Mouse (Mus musculus) megakaryocyte, embryonic 14.5 days (primary cell): ENCODE measurements around the gene Slc4a1ap. TPM values are rescaled to one million over a fixed set of nuclear protein-coding genes. Genes with fewer than 3 reads are reported as not detected.
"Not testable (repeated sequence)": the region's sequence is repeated elsewhere in the genome, so short reads cannot be mapped to it uniquely, and the experiment has no call there.

Experiments
- H3K27me3 ChIP-seq: replicated peaks from 2 replicates; pipeline ENCODE3; 2012; ENCODE audit warnings: inconsistent platforms
- H3K36me3 ChIP-seq: replicated peaks from 2 replicates; pipeline ENCODE3; 2012; ENCODE audit warnings: low read length, inconsistent platforms, mixed read lengths
- H3K4me1 ChIP-seq: 2 replicates; pipeline ENCODE4 v1.6.1; 2012; ENCODE audit warnings: inconsistent platforms
- H3K4me3 ChIP-seq: replicated peaks from 2 replicates; pipeline ENCODE3; 2012; ENCODE audit warnings: moderate library complexity, mild to moderate bottlenecking, inconsistent platforms
- H3K9me3 ChIP-seq: 2 replicates; pipeline ENCODE4 v1.6.1; 2012; ENCODE audit warnings: inconsistent platforms
- FLI1 ChIP-seq: IDR thresholded peaks from 2 replicates; pipeline ENCODE4 v1.6.1; 2012; ENCODE audit warnings: low read length, inconsistent platforms, mixed read lengths
- GATA1 ChIP-seq: IDR thresholded peaks from 3 replicates; pipeline ENCODE4 v1.6.1; 2012; ENCODE audit warnings: mixed read lengths, low read length, inconsistent platforms, borderline replicate concordance
- polyA plus RNA-seq: library from polyadenylated mRNA; stranded (reverse); fragments of >175 nt; gene quantifications from 2 replicates; pipeline ENCODE4 v1.2.3, GENCODE M21; 2012; ENCODE audit warnings: low replicate concordance; ENCODE audit not compliant: insufficient read depth

Gene Slc4a1ap
- polyA plus RNA-seq, 1 experiment = 8.4 TPM

- TF ChIP-seq GATA1 = no peak
- TF ChIP-seq FLI1 = no peak
- H3K27me3 ChIP-seq = peaks cover 9% of the 10 kb centered on the region
- peaks cover 5% of the 10 kb centered on the region for H3K4me1 ChIP-seq
- peaks cover 12% of the 10 kb centered on the region for H3K36me3 ChIP-seq
- peaks cover 26% of the 10 kb centered on the region for H3K9me3 ChIP-seq
- no peak overlapping the region for H3K4me3 ChIP-seq
These were observed 61.2 kb downstream of the Slc4a1ap start for GRCm38 (mm10) chr5:31588016-31588415.

DNA sequence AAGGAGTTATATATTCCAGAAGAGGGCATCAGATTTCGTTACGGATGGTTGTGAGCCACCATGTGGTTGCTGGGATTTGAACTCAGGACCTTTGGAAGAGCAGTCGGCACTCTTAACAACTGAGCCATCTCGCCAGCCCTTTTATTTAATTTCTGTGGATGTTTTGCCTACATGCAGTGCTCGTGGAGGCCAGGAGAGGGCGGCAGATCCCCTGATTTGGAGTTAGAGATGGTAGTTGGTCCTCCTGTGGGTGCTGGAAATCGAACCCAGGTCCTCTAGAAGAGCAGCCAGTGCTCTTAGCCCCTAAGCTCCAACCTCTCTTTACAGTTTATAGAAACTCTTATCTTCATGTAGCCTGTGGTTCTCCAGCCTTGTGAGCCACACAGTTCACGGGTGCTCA lies 61.9 kb downstream of the Slc4a1ap start:
- Histone ChIP-seq H3K9me3 (peaks cover 25% of the 10 kb centered on the region), H3K36me3 (peaks cover 12% of the 10 kb centered on the region)
- not testable (repeated sequence) for H3K27me3 ChIP-seq, H3K4me3 ChIP-seq, H3K4me1 ChIP-seq

GRCm38 (mm10) chr5:31589711-31590319 lies 63.0 kb downstream of the Slc4a1ap start:
- Histone ChIP-seq H3K4me3 (no peak overlapping the region), H3K4me1 (peaks cover 10% of the 10 kb centered on the region), H3K27me3 (peaks cover 5% of the 10 kb centered on the region), H3K9me3 (peaks cover 15% of the 10 kb centered on the region), H3K36me3 (peaks cover 6% of the 10 kb centered on the region)
- TF ChIP-seq FLI1 (no peak), GATA1 (no peak)

GRCm38 (mm10) chr5:31591122-31591521 lies 64.3 kb downstream of the Slc4a1ap start:
- Histone ChIP-seq H3K4me3 (no peak overlapping the region), H3K9me3 (peaks cover 15% of the 10 kb centered on the region), H3K4me1 (peaks cover 23% of the 10 kb centered on the region), H3K36me3 (peaks cover 6% of the 10 kb centered on the region), H3K27me3 (peaks cover 5% of the 10 kb centered on the region)
- TF ChIP-seq GATA1 = no peak

GRCm38 (mm10) chr5:31595868-31596267 lies 69.1 kb downstream of the Slc4a1ap start:
- H3K4me1 ChIP-seq = peaks cover 66% of the 10 kb centered on the region
- no peak for TF ChIP-seq GATA1
- TF ChIP-seq FLI1 = no peak
- peaks cover 13% of the 10 kb centered on the region for H3K36me3 ChIP-seq
- H3K27me3 ChIP-seq = no peaks in the 10 kb centered on the region
- peak overlapping the region; percentile 44 for H3K4me3 ChIP-seq
- H3K9me3 ChIP-seq = no peaks in the 10 kb centered on the region

GRCm38 (mm10) chr5:31596481-31597429 lies 70.0 kb downstream of the Slc4a1ap start, which contains the start of gene Mrpl33:
Mrpl33 (plus strand) TSS chr5:31596935.
- Histone ChIP-seq H3K9me3 (no peaks in the 10 kb centered on the region), H3K27me3 (no peaks in the 10 kb centered on the region), H3K36me3 (peaks cover 13% of the 10 kb centered on the region), H3K4me3 (peak within 1 kb of the TSS; percentile 91), H3K4me1 (peaks cover 75% of the 10 kb centered on the region)
- TF ChIP-seq FLI1 (no peak), GATA1 (no peak)

- TF ChIP-seq FLI1 = no peak
- TF ChIP-seq GATA1 = no peak
- H3K27me3 ChIP-seq = no peaks in the 10 kb centered on the region
- peak overlapping the region; percentile 91 for H3K4me3 ChIP-seq
- H3K36me3 ChIP-seq = peaks cover 13% of the 10 kb centered on the region
- H3K4me1 ChIP-seq = peaks cover 82% of the 10 kb centered on the region
- H3K9me3 ChIP-seq = no peaks in the 10 kb centered on the region
These were observed 70.7 kb downstream of the Slc4a1ap start for GRCm38 (mm10) chr5:31597430-31597944.

GRCm38 (mm10) chr5:31598121-31598520 lies 71.3 kb downstream of the Slc4a1ap start:
- TF ChIP-seq GATA1 (no peak), FLI1 (no peak)
- Histone ChIP-seq H3K9me3 (no peaks in the 10 kb centered on the region), H3K4me3 (no peak overlapping the region), H3K27me3 (no peaks in the 10 kb centered on the region), H3K36me3 (peaks cover 13% of the 10 kb centered on the region), H3K4me1 (peaks cover 88% of the 10 kb centered on the region)

GRCm38 (mm10) chr5:31598579-31598978 lies 71.8 kb downstream of the Slc4a1ap start:
- peaks cover 14% of the 10 kb centered on the region for H3K36me3 ChIP-seq
- H3K9me3 ChIP-seq = no peaks in the 10 kb centered on the region
- TF ChIP-seq GATA1 (no peak), FLI1 (no peak)
- H3K4me3 ChIP-seq = no peak overlapping the region
- no peaks in the 10 kb centered on the region for H3K27me3 ChIP-seq
- H3K4me1 ChIP-seq = peaks cover 87% of the 10 kb centered on the region

DNA sequence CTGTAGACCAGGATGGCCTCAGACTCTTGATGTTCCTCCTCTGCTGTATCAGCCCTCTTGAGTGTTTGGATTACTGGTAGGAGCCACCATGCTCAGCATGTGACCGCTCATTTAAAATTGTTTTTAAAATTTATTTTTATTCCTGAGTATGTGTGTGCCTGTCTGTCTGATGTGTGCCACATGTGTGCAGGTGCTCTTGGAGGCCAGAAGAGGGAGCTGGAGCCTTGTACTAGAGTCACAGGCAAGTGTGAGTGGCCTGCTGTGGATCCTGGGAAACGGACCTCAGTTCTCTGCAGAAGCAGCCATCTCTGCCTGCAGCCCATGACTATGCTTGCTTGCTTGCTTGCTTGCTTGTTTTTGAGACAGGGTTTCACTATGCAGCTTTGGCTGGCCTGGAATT lies 72.4 kb downstream of the Slc4a1ap start:
- no peak for TF ChIP-seq GATA1
- TF ChIP-seq FLI1 = no peak
- H3K9me3 ChIP-seq = 0 out of 2 replicates have a peak, but pooled peaks cover 5% of the 10 kb centered on the region
- peak overlapping the region; percentile 19 for H3K4me3 ChIP-seq
- peaks cover 90% of the 10 kb centered on the region for H3K4me1 ChIP-seq
- peaks cover 19% of the 10 kb centered on the region for H3K36me3 ChIP-seq
- H3K27me3 ChIP-seq = no peaks in the 10 kb centered on the region
